Mouse (Mus musculus): ENCODE measurements around the gene Myo5c.

Gene Myo5c

GRCm38 (mm10) chr9:75282179-75282578, 50.4 kb downstream of the Myo5c start:
- DNase-seq (ENCODE audit: low spot score), result no peak

GRCm38 (mm10) chr9:75282830-75283229, 51.0 kb downstream of the Myo5c start:
- DNase-seq (ENCODE audit: low spot score), result peak; percentile 51

- no peak for DNase-seq (ENCODE audit: low spot score)
Observed at GRCm38 (mm10) chr9:75283636-75284035, 51.8 kb downstream of the Myo5c start.

GRCm38 (mm10) chr9:75285363-75285762, 53.5 kb downstream of the Myo5c start:
- no peak for DNase-seq (ENCODE audit: low spot score)

GRCm38 (mm10) chr9:75287636-75288035, 55.8 kb downstream of the Myo5c start:
- DNase-seq (ENCODE audit: low spot score), result no peak

- no peak for DNase-seq (ENCODE audit: low spot score)
Observed at GRCm38 (mm10) chr9:75289545-75289944, 57.7 kb downstream of the Myo5c start.

GRCm38 (mm10) chr9:75299342-75299741, 67.5 kb downstream of the Myo5c start:
- DNase-seq (ENCODE audit: low spot score), result no peak

GRCm38 (mm10) chr9:75303033-75303432, 71.2 kb downstream of the Myo5c start:
- DNase-seq (ENCODE audit: low spot score), result no peak

- no peak for DNase-seq (ENCODE audit: low spot score)
Observed at GRCm38 (mm10) chr9:75303701-75304261, 72.0 kb downstream of the Myo5c start.

- no peak for DNase-seq (ENCODE audit: low spot score)
Observed at GRCm38 (mm10) chr9:75304286-75304685, 72.5 kb downstream of the Myo5c start.

GRCm38 (mm10) chr9:75306126-75306898, 74.5 kb downstream of the Myo5c start, which contains the start of gene Gnb5:
Gene Gnb5, plus strand, starts transcription at chr9:75306288.
- DNase-seq (ENCODE audit: low spot score), result no peak

GRCm38 (mm10) chr9:75307015-75307414, 75.2 kb downstream of the Myo5c start:
- no peak for DNase-seq (ENCODE audit: low spot score)

GRCm38 (mm10) chr9:75308621-75309020, 76.8 kb downstream of the Myo5c start:
- DNase-seq (ENCODE audit: low spot score), result no peak

- peak; percentile 56 for DNase-seq (ENCODE audit: low spot score)
Observed at GRCm38 (mm10) chr9:75312008-75312407, 80.2 kb downstream of the Myo5c start.

- no peak for DNase-seq (ENCODE audit: low spot score)
Observed at GRCm38 (mm10) chr9:75313138-75313831, 81.5 kb downstream of the Myo5c start.

- DNase-seq (ENCODE audit: low spot score), result no peak
Observed at GRCm38 (mm10) chr9:75313832-75314516, 82.2 kb downstream of the Myo5c start.

GRCm38 (mm10) chr9:75314517-75315105, 82.8 kb downstream of the Myo5c start:
- no peak for DNase-seq (ENCODE audit: low spot score)

- no peak for DNase-seq (ENCODE audit: low spot score)
Observed at GRCm38 (mm10) chr9:75315238-75315637, 83.4 kb downstream of the Myo5c start.

GRCm38 (mm10) chr9:75316771-75317170, 85.0 kb downstream of the Myo5c start:
- no peak for DNase-seq (ENCODE audit: low spot score)

GRCm38 (mm10) chr9:75318196-75318595, 86.4 kb downstream of the Myo5c start:
- DNase-seq (ENCODE audit: low spot score), result no peak

- no peak for DNase-seq (ENCODE audit: low spot score)
Observed at GRCm38 (mm10) chr9:75319365-75319764, 87.5 kb downstream of the Myo5c start.

All from layer of hippocampus, adult 9-10 months (tissue).